Mouse (Mus musculus) forebrain, embryonic 13.5 days (tissue): ENCODE data around the gene Meig1. TPM values are rescaled to one million over a fixed set of nuclear protein-coding genes. Genes with fewer than 3 reads are reported as not detected.

ENCODE experiments used
- ATAC-seq: fragments of 200-750 bp; cut with Nextera tagmentation; 2 replicates; pipeline ENCODE4 v1.8.0; 2017
- H3K27ac ChIP-seq: fragments of 300-500 bp; sonication (generic); 2 replicates; pipeline ENCODE4 v1.5.1; 2015; ENCODE audit warnings: inconsistent platforms, mild to moderate bottlenecking, moderate library complexity
- H3K27me3 ChIP-seq: fragments of 300-500 bp; sonication (generic); 2 replicates; pipeline ENCODE4 v1.6.1; 2015; ENCODE audit warnings: mild to moderate bottlenecking, inconsistent platforms
- H3K36me3 ChIP-seq: fragments of 300-500 bp; sonication (generic); 2 replicates; pipeline ENCODE4 v1.6.1; 2015; ENCODE audit warnings: mild to moderate bottlenecking, inconsistent platforms; ENCODE audit not compliant: poor library complexity, severe bottlenecking
- H3K4me1 ChIP-seq: fragments of 300-500 bp; sonication (generic); 2 replicates; pipeline ENCODE4 v1.6.1; 2015; ENCODE audit warnings: inconsistent platforms
- H3K4me2 ChIP-seq: fragments of 300-500 bp; sonication (generic); 2 replicates; pipeline ENCODE4 v1.6.1; 2015; ENCODE audit warnings: inconsistent platforms, mild to moderate bottlenecking, moderate library complexity
- H3K4me3 ChIP-seq: fragments of 300-500 bp; sonication (generic); 2 replicates; pipeline ENCODE4 v1.5.1; 2015; ENCODE audit warnings: mild to moderate bottlenecking, inconsistent platforms
- H3K9ac ChIP-seq: fragments of 300-500 bp; sonication (generic); 2 replicates; pipeline ENCODE4 v1.6.1; 2015; ENCODE audit warnings: mild to moderate bottlenecking, inconsistent platforms
- H3K9me3 ChIP-seq: fragments of 300-500 bp; sonication (generic); replicated peaks from 2 replicates; pipeline ENCODE4 v1.6.1; 2016; ENCODE audit warnings: inconsistent platforms
- WGBS: fragments of 180-500 bp; shearing (Covaris S2); methylation state at CpG from one replicate; pipeline ENCODE4 v1.1.7; 2015; 5-methylcytosine and 5-hydroxymethylcytosine counted together
- polyA plus RNA-seq: library from polyadenylated mRNA; unstranded; fragments of >200 nt; fragmentation: Nextera tagmentation; extraction: Ambion mirVana; gene quantifications from 2 replicates; pipeline ENCODE4 v1.2.1, GENCODE M21; 2015

The Meig1 gene
- polyA plus RNA-seq: 3.6 and 5.3 TPM in 2 replicates

DNA sequence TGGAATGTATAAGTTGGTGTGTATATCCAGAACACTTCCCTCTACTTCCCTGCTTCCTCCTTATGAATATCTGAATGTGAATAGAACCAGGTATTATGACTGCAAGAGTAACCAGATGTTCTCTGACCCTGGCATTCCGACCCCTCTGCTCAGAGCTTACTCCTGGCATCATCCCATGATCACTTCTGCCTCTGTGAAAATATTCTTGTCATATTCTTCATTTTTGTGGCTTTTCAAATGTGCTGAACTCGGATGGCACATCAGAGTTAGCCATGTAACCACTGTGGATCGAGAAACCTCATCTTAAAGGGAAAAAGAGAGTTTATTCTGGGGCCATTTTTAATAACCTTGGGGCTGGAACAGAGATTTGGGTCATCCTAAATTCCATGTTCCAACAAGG, at the start of gene Meig1:
Gene Meig1, minus strand, starts transcription at position 101 of the 400 bp plus-strand sequence.
- peaks cover 29% of the 10 kb centered on the region for H3K4me1 ChIP-seq
- no peaks in the 10 kb centered on the region for H3K9me3 ChIP-seq
- peak within 1 kb of the TSS; percentile 84 for H3K4me2 ChIP-seq
- no peak within 1 kb of the TSS for H3K9ac ChIP-seq
- peaks cover 5% of the 10 kb centered on the region; the same call in 1 of the 2 replicates for H3K27me3 ChIP-seq
- 66% methylated on average over 3 of the region's 3 CpGs for WGBS
- no peak for ATAC-seq
- peak within 1 kb of the TSS; percentile 77; the same call in 1 of the 2 replicates for H3K4me3 ChIP-seq
- no peak within 1 kb of the TSS for H3K27ac ChIP-seq
- H3K36me3 ChIP-seq: no peaks in the 10 kb centered on the region

DNA sequence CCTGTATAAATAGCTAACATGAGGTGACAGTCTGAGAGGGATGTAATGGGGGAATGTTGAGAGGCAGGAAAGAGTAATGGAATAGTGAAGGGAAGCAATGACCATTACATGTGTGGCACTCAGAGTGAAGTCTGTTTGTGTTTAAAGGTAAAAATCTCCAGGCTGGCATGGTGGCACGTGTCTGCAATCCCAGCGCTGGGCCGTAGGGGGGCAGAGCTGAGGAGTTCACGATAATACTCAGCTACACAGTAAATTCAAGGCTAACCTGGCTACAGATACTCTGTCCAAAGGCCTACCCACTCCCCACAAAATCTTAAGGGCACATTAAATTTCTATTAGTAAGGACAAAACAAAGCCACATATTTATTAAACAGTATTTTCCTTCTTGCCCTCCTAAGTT, 34.1 kb upstream of the Meig1 start:
- H3K27me3 ChIP-seq: no peaks in the 10 kb centered on the region
- H3K9ac ChIP-seq: no peak overlapping the region
- H3K4me3 ChIP-seq: no peak overlapping the region
- no peaks in the 10 kb centered on the region for H3K9me3 ChIP-seq
- H3K36me3 ChIP-seq: peaks cover 73% of the 10 kb centered on the region
- WGBS: 82% methylated on average over 4 of the region's 4 CpGs
- H3K27ac ChIP-seq: no peak overlapping the region
- H3K4me1 ChIP-seq: no peaks in the 10 kb centered on the region
- no peak for ATAC-seq
- H3K4me2 ChIP-seq: no peak overlapping the region

DNA sequence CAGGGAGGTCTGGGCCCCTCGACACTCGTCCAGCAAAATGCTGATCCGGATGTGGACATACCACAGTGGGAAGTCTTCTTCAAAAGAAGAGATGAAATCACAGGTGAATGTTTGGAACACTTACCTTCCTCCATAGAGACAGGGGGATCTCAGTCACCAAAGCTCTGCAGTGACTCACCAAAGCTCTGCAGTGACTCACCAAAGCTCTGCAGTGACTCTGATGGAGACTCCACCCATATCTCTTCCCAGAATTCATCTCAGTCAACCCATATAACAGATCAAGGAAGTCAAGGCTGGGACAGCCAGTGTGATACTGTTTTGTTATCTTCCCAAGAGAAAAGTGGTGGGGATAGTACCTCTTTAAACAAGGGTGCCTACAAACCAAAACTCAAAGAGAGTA, 30.6 kb upstream of the Meig1 start:
- Histone ChIP-seq H3K27ac (no peak overlapping the region), H3K4me1 (no peaks in the 10 kb centered on the region), H3K9me3 (no peaks in the 10 kb centered on the region), H3K4me2 (no peak overlapping the region), H3K9ac (no peak overlapping the region), H3K4me3 (no peak overlapping the region), H3K27me3 (no peaks in the 10 kb centered on the region), H3K36me3 (peaks cover 63% of the 10 kb centered on the region)
- no peak for ATAC-seq
- WGBS: 91% methylated on average over 3 of the region's 3 CpGs

DNA sequence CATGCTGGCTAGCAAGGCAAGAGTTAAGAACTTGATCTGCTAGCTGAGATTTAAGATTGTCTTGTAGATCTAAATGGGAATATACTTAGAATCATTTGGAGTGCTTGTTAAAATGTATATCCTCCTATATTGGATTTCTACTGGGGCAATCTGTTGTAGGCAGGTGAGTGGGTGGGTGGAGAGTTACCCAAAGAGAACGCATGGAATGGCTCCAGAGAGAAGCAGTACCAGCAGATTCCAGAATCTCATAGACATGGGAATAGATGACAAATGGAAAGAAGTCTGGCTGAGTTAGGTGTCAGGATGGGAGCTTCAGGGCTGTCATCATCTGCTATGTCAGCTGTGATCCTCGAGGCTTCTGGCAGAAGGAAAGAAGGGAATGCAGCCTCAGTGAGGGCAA, 27.0 kb upstream of the Meig1 start:
- peaks cover 62% of the 10 kb centered on the region for H3K36me3 ChIP-seq
- 81% methylated on average over 2 of the region's 2 CpGs for WGBS

DNA sequence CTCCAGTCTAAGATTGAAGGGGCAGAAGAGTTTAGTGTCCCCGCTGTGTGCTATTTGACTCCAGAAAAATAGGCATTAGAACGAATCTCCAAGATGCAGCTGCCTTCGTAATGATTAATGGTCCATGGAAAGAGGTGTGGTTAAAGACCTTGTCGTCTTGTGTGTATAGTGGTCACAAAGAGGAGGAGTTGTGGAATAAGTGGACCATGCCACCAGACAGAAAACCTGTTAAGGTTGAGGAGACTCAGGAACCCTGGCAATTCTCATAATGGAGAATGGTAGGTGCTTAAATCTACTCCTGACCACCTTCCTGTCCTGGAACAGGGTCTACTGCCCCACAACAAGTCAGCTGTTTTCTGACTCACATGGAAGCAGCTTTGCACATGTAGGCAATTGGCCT, 23.5 kb upstream of the Meig1 start:
- 85% methylated on average over 4 of the region's 4 CpGs for WGBS
- no peaks in the 10 kb centered on the region for H3K27me3 ChIP-seq
- H3K9me3 ChIP-seq: no peaks in the 10 kb centered on the region
- H3K4me3 ChIP-seq: no peak overlapping the region
- no peak for ATAC-seq
- H3K4me1 ChIP-seq: no peaks in the 10 kb centered on the region
- H3K36me3 ChIP-seq: peaks cover 61% of the 10 kb centered on the region
- no peak overlapping the region for H3K27ac ChIP-seq
- no peak overlapping the region for H3K4me2 ChIP-seq
- no peak overlapping the region for H3K9ac ChIP-seq

More for the DNA sequence above, 27.0 kb upstream of the Meig1 start:
- Histone ChIP-seq H3K4me3 (no peak overlapping the region), H3K9ac (no peak overlapping the region), H3K4me2 (no peak overlapping the region), H3K27ac (no peak overlapping the region), H3K27me3 (no peaks in the 10 kb centered on the region), H3K9me3 (no peaks in the 10 kb centered on the region), H3K4me1 (no peaks in the 10 kb centered on the region)
- ATAC-seq: no peak

DNA sequence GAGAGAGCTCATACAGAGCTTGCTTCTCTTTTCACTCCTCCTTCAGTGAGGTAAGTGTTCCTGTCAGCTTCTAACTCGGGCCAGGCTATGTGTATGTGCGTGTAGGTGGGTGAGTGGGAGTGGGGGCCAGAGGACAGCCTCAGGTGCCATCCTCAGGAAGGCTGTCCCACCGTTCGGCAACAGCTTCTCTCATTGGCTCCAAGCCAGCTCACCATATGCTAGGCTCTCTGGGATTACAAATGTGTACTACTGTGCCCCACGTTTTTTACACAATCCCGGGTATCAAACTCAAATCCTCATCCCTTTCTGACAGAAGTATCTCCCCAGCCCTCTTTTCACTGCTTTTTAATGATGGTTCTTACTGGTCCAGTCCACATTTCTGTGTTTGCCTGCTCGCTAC, 21.8 kb upstream of the Meig1 start:
- WGBS: 73% methylated on average over 7 of the region's 7 CpGs
- H3K27ac ChIP-seq: no peak overlapping the region
- no peaks in the 10 kb centered on the region for H3K4me1 ChIP-seq
- H3K4me3 ChIP-seq: no peak overlapping the region
- no peaks in the 10 kb centered on the region for H3K9me3 ChIP-seq
- no peak overlapping the region for H3K9ac ChIP-seq
- H3K36me3 ChIP-seq: peaks cover 57% of the 10 kb centered on the region
- H3K4me2 ChIP-seq: no peak overlapping the region
- ATAC-seq: no peak
- no peaks in the 10 kb centered on the region for H3K27me3 ChIP-seq

DNA sequence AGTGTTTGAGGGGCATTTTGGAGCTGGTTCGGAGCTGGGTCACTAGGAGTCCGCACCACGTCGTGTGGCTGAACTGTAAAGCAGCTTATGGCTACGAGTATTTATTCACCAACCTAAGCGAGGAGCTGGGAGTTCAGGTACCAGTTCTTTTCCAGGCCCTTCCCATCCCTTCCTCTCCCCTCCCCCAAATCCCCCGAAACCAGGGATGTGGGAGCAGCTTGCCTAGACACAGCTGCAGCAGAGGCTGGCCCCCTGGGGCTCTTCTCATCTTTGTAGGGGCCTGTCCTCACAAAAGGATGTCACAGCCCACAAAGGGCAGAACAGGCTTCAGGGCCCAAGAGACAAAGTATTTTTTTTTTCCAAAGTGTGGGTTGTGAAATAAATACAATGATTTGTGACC, 15.5 kb upstream of the Meig1 start:
- no peak overlapping the region for H3K9ac ChIP-seq
- H3K4me1 ChIP-seq: no peaks in the 10 kb centered on the region
- peaks cover 40% of the 10 kb centered on the region for H3K36me3 ChIP-seq
- 35% methylated on average over 7 of the region's 7 CpGs for WGBS
- no peak overlapping the region for H3K4me2 ChIP-seq
- no peak for ATAC-seq
- no peak overlapping the region for H3K27ac ChIP-seq
- no peaks in the 10 kb centered on the region for H3K27me3 ChIP-seq
- H3K4me3 ChIP-seq: no peak overlapping the region
- no peaks in the 10 kb centered on the region for H3K9me3 ChIP-seq

DNA sequence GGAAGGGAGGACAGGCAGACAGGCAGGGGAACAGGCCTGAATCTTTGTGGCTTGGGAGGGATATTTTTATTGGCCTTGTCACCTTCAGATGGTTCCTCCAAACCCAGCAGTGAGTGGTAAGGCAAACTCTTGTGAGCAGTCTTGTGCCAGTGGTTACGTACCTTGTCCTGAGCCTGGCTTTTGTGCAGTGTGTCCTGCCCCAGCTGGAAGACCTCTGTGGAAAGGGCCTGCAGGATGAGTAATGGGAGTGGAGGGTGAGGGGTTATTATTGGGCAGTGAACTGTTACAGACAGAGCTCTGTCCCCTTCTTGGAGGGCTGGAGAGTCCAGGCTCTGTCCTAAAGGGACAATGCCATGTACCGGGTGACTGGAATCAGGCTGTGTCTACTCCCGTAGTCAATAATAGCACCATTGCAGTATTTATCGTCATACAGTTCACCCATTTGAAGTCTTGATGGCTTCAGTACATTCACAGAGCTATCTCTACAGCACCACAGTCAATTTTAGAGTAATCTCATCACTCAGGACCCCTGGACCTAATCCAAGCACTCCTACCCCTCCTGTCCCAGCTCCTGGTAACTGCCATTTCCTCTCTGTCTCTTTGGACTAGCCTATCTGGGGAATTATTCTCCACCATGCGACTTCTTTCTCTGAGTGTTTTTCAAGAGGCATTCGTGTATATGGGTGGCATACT, 13.1 kb upstream of the Meig1 start:
- no peaks in the 10 kb centered on the region for H3K27me3 ChIP-seq
- no peak overlapping the region for H3K4me3 ChIP-seq
- ATAC-seq: no peak
- no peak overlapping the region for H3K4me2 ChIP-seq
- no peaks in the 10 kb centered on the region for H3K4me1 ChIP-seq
- H3K9ac ChIP-seq: no peak overlapping the region
- peaks cover 25% of the 10 kb centered on the region for H3K36me3 ChIP-seq
- H3K27ac ChIP-seq: no peak overlapping the region
- 88% methylated on average over 6 of the region's 6 CpGs for WGBS
- H3K9me3 ChIP-seq: no peaks in the 10 kb centered on the region

DNA sequence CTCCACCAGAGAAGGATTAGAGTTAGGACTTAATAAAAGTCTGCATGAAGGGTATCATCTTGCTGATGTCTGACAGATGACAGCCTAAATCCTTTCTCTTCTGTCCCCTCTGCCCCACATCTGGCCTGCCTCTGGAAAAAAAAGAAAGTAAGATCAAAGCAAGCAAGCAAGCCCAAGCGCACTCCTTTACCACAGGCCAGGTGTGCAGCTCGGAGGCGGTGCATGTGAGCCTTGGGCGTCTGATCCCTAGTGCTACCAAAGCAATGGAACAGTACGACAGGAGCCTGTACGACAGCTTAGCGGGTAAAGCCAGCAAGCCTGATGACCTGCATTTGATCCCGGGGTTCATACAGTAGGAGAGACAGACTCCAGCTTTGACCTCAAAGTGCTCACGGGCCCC, 8.5 kb upstream of the Meig1 start:
- WGBS: 93% methylated on average over 9 of the region's 9 CpGs

DNA sequence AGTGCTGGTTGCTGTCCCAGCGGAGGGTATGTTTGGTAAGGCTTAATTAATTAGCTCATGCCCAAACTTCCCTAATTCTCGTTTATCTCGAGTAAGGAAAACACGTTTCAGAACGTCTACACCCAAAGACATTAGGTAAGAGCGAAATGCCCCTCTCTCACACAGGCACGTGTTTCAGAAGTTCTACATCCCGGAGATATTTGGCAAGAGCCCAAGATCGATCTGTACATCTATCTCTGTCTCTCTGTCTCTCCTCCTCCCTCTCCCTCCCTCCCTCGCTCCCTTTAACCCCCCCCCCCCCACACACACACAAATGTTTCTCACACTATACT, 2.1 kb upstream of the Meig1 start:
- ATAC-seq: no peak
- H3K27me3 ChIP-seq: no peaks in the 10 kb centered on the region
- no peak overlapping the region for H3K27ac ChIP-seq
- H3K4me1 ChIP-seq: peaks cover 25% of the 10 kb centered on the region
- peak overlapping the region; percentile 84 for H3K4me2 ChIP-seq
- WGBS: 6% methylated on average over 10 of the region's 10 CpGs
- H3K9ac ChIP-seq: peak overlapping the region; percentile 72
- no peaks in the 10 kb centered on the region for H3K9me3 ChIP-seq
- peaks cover 3% of the 10 kb centered on the region; the same call in 1 of the 2 replicates for H3K36me3 ChIP-seq
- H3K4me3 ChIP-seq: peak overlapping the region; percentile 77

More for the DNA sequence above, 8.5 kb upstream of the Meig1 start:
- Histone ChIP-seq H3K9me3 (no peaks in the 10 kb centered on the region), H3K27ac (no peak overlapping the region), H3K4me2 (no peak overlapping the region), H3K4me1 (no peaks in the 10 kb centered on the region), H3K4me3 (no peak overlapping the region), H3K27me3 (no peaks in the 10 kb centered on the region), H3K9ac (no peak overlapping the region), H3K36me3 (peaks cover 10% of the 10 kb centered on the region; the same call in 1 of the 2 replicates)
- ATAC-seq: no peak

DNA sequence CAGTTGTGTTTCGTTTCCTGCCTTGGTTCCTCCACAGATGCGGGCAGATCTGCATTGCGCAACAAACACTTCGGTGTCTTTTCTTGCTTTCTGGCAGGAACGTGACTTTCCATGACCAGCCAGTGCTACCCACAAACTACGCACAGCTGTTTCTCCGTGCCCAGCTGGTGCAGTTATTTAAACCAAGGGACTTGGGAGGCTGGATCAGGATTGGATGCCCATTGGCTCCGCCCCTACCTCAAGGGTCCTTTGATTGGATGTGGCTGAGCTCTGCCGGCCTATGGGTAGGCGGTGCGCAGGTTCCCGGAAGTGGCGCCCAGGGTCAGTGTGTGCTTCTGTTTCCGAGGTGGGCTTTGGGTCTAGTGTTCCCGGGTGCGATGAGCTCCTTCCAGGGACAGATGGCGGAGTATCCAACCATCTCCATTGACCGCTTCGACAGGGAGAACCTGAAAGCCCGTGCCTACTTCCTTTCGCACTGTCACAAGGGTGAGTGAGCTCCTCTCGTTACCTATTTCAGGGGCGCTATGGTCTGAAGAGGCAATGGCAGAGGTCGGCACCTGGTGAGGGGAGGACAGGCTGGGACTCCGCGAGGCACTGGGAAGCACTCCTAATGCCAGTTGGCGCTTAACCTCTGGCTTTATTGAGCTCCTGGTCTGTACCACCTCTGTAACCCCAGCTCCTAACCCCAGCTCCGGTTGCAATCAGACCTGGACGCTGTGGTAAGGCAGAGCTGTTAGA, 1.6 kb upstream of the Meig1 start, which contains the start of gene Dclre1c:
Gene Dclre1c, plus strand, starts transcription at position 291 of the 738 bp plus-strand sequence.
- 1% methylated on average over 29 of the region's 29 CpGs for WGBS
- peak within 1 kb of the TSS; percentile 72 for H3K9ac ChIP-seq
- H3K27ac ChIP-seq: no peak within 1 kb of the TSS
- H3K27me3 ChIP-seq: no peaks in the 10 kb centered on the region
- peaks cover 3% of the 10 kb centered on the region; the same call in 1 of the 2 replicates for H3K36me3 ChIP-seq
- no peaks in the 10 kb centered on the region for H3K9me3 ChIP-seq
- ATAC-seq: peak; percentile 100
- H3K4me3 ChIP-seq: peak within 1 kb of the TSS; percentile 77
- H3K4me2 ChIP-seq: peak within 1 kb of the TSS; percentile 84
- peaks cover 25% of the 10 kb centered on the region for H3K4me1 ChIP-seq

DNA sequence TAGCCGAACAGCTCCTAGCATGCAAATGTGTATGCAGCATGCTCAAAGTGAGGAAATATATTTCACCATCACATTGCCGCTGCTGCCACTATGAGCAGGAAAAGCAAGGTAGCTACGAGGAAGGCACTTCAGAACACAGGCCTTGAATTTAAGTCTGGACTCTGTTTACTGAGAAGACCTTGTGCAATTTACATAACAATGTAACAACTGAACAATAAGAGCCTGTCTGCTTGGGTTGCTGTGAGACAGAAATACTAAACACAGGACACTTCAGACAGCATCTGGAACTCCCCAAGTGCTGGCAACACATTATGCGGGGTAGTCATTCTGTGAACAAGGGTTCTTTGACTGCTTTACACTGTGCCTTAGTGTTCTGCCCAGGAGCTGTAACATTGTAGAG, 2.3 kb downstream of the Meig1 start:
- H3K4me3 ChIP-seq: no peak overlapping the region
- WGBS: 40% methylated on average over 4 of the region's 4 CpGs
- H3K36me3 ChIP-seq: no peaks in the 10 kb centered on the region
- no peak for ATAC-seq
- no peak overlapping the region for H3K4me2 ChIP-seq
- no peak overlapping the region for H3K27ac ChIP-seq
- peaks cover 29% of the 10 kb centered on the region for H3K4me1 ChIP-seq
- no peaks in the 10 kb centered on the region for H3K9me3 ChIP-seq
- no peak overlapping the region for H3K9ac ChIP-seq
- peaks cover 24% of the 10 kb centered on the region for H3K27me3 ChIP-seq
